Mouse (Mus musculus) v-Abl transformed pro-B cells (cell line): ENCODE results near the gene Serpina3g.
"Not testable (repeated sequence)": the region's sequence is repeated elsewhere in the genome, so short reads cannot be mapped to it uniquely, and the experiment has no call there.

Experiments used
- in situ Hi-C, 2 experiments: fragments of 400-800 bp; cut with MboI; formaldehyde crosslinking; loops; one replicate each; pipeline ENCODE4 v1.15.1; 2025; ENCODE audit not compliant: unreplicated experiment in 2 of 2

Serpina3g gene

DNA sequence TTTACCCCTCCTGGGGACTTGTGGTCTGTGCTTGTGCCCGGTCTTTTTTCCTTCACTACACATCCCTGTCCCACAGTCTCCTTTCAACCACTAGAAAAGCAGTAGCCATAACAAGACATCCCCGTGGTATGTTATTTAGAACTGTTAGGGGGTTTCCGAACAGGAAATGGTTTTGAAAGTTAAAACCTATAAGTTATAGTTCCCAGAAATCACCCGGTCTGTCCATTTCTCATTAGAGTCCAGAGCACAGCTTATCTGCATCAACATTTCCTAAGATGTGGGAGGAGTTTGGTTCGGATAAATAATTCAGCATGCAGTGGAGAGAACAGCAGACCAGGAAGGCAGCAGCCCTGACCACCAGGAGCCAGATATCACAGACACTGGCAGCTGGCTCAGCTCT lies at the start of gene Serpina3g:
Serpina3g (plus strand) TSS at position 331 of the 400 bp plus-strand sequence.
- in situ Hi-C loops = no loop called here

DNA sequence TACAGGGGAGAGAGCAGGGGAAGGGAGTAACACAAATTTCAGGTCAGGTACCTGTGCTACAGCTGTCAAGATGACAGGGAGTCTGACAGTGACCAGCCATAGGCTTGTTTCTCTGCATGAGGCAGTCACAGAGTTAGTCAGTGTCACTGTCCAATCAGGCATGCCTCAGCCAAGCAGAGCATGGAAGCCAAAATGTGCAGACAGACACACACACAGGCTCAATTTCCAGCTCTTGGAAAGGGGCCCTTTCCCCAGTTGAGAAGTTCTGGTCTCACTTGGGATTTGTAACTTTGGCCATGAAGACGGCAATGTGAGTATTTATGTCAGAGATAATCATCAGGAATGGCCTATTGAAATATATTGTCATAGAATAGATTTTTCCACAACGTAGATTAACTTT lies 46.8 kb upstream of the Serpina3g start:
- in situ Hi-C loops = no loop called here

- in situ Hi-C loops = no loop called here
Measured at GRCm38 (mm10) chr12:104190852-104191251, 45.2 kb upstream of the Serpina3g start.

GRCm38 (mm10) chr12:104209149-104209548 lies 26.9 kb upstream of the Serpina3g start:
- in situ Hi-C loops = no loop called here

GRCm38 (mm10) chr12:104209802-104210201 lies 26.2 kb upstream of the Serpina3g start:
- in situ Hi-C loops = no loop called here

GRCm38 (mm10) chr12:104213689-104214444 lies 22.2 kb upstream of the Serpina3g start:
- in situ Hi-C loops = no loop called here

- in situ Hi-C loops = no loop called here
Measured at GRCm38 (mm10) chr12:104214445-104214753, 21.6 kb upstream of the Serpina3g start, which contains the start of gene Serpina3f. Gene Serpina3f, plus strand, starts transcription at chr12:104214544.

GRCm38 (mm10) chr12:104215249-104215648 lies 20.8 kb upstream of the Serpina3g start:
- in situ Hi-C loops = no loop called here

- in situ Hi-C loops = loop anchor here (5.0 kb wide), 2 partner anchors 49 to 131 kb away; no protein-coding TSS in a partner anchor
Measured at GRCm38 (mm10) chr12:104221616-104222015, 14.4 kb upstream of the Serpina3g start.

DNA sequence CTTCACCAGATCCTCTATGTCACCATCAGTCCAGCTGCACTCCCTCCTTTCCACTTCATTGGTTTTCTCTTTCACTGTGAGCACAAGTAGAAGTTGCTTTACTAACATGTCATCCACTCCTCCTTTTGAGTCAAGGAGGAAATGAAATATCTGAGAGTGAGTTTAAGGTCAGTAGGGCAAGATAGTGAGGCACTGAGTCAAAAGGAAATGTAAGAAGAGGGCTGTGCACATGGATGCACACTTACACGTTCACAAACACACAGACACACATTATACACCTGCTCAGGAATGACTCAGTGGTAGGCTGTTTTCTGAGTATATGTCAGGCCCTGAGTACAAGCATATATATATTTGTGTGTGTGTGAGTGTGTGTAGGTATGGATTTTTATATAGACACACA lies 12.4 kb upstream of the Serpina3g start:
- in situ Hi-C loops = loop anchor here (5.0 kb wide), 2 partner anchors 51 to 129 kb away; no protein-coding TSS in a partner anchor

- in situ Hi-C loops = loop anchor here (5.0 kb wide), 2 partner anchors 52 to 128 kb away; no protein-coding TSS in a partner anchor
Measured at GRCm38 (mm10) chr12:104224598-104225300, 11.3 kb upstream of the Serpina3g start.

DNA sequence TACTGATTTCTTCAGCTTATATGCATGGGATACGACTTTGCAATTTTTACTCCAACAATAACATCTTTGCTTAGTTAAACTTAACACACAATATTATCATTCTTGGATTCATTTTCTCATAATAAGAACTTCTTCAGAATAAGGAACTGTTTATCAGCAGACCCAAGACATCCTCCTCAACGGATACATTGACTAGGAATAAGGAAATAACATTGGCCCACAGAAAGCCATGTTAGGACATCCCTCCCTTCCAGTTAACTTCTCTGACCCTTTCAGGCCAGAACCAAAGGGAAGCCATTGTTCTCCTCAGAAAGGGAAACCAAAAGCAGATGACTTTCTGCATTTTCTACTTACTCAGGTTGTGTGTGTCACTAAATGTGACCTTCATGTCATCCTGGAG lies 5.3 kb upstream of the Serpina3g start:
- in situ Hi-C loops = no loop called here

DNA sequence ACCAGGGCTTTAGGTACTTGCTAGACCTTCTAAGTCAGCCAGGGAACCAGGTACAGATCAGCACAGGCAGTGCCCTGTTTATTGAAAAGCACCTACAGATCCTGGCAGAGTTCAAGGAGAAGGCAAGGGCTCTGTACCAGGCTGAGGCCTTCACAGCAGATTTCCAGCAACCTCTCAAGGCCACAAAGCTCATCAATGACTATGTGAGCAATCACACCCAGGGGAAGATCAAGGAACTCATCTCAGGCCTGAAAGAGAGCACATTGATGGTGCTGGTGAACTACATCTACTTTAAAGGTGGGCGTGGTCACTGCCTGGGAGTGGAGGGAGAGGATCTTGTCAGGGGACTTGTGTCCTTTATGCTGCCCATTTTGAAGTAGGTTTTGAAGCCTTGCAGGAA lies 2.0 kb downstream of the Serpina3g start:
- in situ Hi-C loops = not testable (repeated sequence)

- in situ Hi-C loops = no loop called here
Measured at GRCm38 (mm10) chr12:104243307-104243706, 7.3 kb downstream of the Serpina3g start.

- in situ Hi-C loops = no loop called here
Measured at GRCm38 (mm10) chr12:104245092-104245491, 9.0 kb downstream of the Serpina3g start.

GRCm38 (mm10) chr12:104245595-104245994 lies 9.6 kb downstream of the Serpina3g start:
- in situ Hi-C loops = no loop called here

DNA sequence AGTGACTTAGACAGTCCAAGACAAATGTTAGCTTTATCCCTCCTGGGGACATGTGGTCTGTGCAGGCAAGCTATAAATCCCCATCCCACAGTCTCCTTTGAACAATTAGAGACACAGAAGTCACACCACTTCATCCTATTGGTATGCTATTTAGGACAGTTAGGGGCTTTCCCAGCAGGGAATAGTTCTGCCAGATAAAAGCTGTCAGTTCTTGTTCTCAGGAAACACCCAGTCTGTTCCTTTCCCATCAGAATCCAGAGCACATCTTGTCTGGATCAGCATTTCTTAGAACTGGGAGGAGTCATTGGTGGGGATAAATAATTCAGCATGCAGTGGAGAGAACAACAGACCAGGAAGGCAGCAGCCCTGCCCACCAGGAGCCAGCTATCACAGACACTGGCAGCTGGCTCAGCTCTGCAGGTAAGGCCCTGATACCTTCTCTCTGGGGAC lies 11.5 kb downstream of the Serpina3g start:
- in situ Hi-C loops = no loop called here

DNA sequence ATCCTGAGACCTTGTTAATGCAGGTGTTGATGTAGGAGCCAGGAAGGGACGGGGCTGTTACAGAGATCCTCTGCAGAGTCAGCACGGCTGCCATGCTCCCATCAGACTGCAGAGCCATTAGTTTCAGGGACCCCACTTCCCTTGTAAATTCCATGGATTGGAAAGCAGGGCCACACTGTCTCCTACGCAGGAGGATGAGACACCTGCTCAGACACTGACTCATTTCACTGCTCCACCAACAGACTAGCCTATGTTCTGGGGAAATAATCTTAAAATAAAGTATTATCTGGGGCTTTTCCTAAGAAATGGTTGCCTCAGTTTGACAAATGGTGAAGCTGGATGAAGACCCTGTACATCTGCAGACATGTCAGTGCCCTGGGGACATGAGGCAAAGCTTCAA lies 12.2 kb downstream of the Serpina3g start:
- in situ Hi-C loops = no loop called here

DNA sequence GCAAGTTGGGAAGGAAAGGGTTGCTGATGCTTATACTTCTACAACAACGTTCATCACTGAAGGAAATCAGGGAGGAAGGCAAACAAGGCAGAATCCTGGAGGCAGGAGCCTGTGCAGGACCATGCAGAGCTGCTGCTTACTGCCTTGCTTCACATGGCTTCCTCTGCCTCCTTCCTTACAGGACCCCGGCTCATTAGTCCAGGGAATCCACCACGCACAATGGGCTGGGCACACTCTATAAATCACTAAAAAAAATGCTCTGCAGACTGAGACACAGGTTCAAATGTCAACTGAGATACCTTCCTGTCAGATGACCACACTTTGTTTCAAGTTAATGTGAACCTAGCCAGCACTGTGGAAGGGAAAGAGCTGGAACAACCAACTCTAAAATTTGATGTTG lies 25.0 kb downstream of the Serpina3g start:
- in situ Hi-C loops = no loop called here

- in situ Hi-C loops = no loop called here
Measured at GRCm38 (mm10) chr12:104262863-104263262, 26.8 kb downstream of the Serpina3g start, which contains the start of gene Serpina3i. Gene Serpina3i, plus strand, starts transcription at chr12:104263122.

DNA sequence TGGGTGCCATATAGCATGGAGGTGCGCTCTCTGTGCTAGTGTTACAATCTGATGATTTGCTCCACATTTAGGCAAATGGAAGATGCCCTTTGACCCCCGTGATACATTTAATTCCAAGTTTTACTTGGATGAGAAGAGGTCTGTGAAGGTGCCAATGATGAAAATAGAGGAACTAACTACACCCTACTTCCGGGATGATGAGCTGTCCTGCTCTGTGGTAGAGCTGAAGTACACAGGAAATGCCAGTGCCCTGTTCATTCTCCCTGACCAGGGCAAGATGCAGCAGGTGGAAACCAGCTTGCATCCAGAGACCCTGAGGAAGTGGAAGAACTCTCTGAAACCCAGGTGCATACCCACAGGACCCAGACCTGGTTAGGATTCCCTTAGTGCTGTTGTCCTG lies 30.3 kb downstream of the Serpina3g start:
- in situ Hi-C loops = no loop called here
